Mouse (Mus musculus): ENCODE measurements around the gene Podxl2.

Gene Podxl2

GRCm38 (mm10) chr6:88827395-88828205 lies 47.2 kb downstream of the Podxl2 start:
- DNase-seq (ENCODE audit: low spot score), result no peak

DNA sequence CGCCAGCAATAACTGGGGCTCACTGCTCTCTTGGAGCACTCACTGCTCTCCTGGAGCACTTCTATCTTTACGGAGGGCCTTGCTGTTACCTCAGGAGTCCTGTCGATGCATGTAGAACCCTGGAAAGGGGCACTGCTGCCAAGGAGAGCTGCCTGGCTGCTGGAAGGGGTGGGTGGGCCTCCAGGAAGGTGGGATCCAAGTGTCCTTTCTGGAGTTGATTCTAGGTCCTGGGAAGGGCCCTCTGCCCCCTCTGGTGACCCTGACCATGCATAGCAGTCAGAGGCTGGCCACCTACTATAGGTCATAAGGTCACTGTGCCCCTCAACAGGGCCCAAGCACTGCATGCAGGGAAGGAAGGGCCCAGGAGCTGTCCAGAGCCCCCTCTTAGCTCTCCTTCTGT lies 47.9 kb downstream of the Podxl2 start:
- no peak for DNase-seq (ENCODE audit: low spot score)

DNA sequence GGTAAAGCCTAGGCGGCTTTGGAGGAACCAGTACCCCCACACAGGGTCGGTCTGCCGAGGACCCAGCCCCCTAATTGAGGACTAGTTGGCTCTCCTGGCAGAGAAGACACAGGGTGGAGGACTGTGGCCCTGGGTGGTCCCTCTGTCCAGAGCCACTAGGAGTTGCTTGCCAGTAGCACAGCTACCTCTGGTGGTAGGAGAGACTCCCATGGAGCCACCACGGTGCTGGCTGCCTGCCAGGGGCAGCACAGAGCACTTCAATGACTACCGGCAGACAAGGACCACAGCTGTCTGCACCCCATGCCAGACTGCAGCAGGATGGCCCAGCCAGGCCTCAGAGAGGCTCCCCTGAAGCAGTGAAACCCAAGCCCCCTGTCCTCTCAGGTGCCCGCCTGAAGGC lies 48.3 kb downstream of the Podxl2 start:
- peak; percentile 33 for DNase-seq (ENCODE audit: low spot score)

DNA sequence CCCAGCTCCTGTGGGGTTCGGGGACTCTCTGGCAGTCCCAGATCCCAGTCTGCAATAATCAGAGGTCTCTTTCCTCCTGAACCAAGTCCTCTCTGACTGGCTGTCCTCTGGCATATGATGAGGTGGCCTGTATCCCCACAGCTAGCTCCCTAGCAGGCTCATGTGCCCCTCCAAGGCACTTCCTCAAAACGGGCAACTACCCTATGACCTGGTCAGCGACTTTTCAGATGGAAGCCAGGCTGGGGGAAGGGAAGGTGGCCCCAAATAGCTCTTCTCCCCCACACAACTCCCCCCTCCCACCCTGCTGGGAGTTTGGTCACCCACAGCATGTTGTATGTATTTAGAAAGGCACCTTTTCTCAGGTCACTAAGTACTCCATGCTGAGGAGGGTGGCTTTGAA lies 48.8 kb downstream of the Podxl2 start:
- DNase-seq (ENCODE audit: low spot score), result no peak

GRCm38 (mm10) chr6:88824183-88824582 lies 50.7 kb downstream of the Podxl2 start:
- no peak for DNase-seq (ENCODE audit: low spot score)

DNA sequence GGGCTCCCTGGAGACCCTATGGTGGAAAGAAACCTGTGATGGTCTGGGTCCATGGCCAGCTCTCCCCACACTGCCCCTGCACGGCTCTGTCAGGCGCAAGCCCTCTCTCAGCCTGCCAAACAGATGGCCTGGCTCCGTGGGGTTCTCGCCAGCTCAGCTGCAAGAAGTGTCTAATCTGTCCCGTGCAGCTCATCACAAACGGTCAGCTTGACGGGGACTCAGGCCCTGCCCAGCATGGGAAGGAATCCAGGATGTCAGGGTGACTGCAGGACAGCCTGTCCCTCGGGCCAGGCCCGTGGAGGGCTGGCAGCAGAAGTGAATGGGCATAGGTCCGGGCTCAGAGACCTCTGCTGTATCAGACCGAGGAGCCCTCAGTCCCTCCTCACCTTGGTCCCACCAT lies 52.9 kb downstream of the Podxl2 start:
- no peak for DNase-seq (ENCODE audit: low spot score)

DNA sequence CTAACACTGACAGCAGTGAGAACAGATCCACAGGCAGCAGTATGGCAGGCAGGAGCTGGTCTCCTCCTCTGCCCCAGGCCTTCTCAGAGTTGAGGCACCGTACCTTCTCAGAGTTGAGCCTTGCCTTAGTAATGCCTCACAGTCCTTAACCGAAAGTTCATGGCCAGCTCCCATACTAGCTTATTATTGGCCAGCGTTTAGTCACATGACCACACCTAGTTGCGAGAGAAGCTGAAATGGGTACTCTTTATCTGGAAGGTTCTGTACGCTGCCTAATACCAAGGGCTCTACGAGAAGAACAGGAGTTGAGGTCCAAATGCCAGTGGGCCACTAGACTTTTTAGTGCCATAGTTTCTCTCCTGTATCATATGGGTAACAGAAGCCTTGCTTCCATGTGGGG lies 53.5 kb downstream of the Podxl2 start:
- no peak for DNase-seq (ENCODE audit: low spot score)

- DNase-seq (ENCODE audit: low spot score), result no peak
Measured at GRCm38 (mm10) chr6:88820853-88821252, 54.0 kb downstream of the Podxl2 start.

GRCm38 (mm10) chr6:88816913-88817312 lies 57.9 kb downstream of the Podxl2 start:
- no peak for DNase-seq (ENCODE audit: low spot score)

DNA sequence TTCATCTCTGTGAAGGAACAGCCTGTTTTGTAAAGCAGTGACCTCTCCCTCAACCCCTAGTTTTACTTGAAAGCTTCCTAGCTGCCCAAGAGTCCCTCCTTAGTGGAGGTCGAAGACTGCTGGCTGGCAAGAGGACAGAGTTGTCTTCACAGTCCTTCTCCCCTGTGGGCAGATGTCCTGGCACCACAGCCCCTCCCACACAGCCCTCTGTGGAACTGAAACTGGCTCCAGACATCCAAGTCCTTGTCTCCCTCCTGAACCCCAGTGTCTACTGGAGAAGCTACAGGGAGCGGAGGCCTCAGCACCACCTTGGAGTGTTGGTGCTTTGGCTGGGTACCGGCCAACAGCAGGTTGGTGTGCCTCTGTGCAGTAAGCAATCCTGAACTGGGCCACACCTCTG lies 59.4 kb downstream of the Podxl2 start:
- DNase-seq (ENCODE audit: low spot score), result no peak

DNA sequence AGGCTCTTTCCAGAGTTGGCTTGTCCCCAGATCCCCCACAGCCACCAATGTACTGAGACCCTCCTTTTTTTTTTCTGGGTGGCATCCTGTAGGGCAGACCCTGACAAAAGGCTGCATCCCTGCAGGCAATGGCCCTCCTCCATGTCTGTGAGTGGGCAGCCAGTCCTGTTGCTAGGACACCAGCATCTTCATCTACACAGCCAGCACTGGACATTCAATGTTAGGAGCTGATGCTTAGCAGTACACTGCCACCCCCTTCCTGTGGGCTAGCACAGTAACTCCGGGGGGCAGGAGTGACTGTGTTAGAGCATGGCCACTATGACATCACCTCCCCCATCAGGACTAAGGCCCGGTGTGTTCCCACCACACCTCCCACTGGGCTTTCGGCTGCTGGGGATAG lies 59.8 kb downstream of the Podxl2 start:
- no peak for DNase-seq (ENCODE audit: low spot score)

DNA sequence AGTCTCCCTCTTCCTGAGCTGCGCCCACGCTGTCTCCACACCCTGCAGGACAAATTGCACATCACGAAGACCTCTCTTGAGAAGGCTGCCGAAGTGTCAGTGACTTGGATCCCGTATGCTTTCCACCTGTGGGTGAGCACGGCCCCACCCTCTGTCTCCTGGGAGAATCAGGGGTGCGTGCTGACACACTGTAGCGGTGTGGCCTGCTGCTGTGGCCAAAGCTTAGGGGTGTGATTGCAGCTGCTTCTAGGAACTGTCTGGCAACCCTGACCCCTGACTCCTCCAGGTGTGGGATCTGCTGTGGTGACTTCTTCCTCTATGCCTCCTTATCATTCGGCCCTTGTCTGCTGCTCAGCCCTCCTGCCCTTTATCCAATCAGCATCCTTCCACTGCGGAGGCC lies 61.0 kb downstream of the Podxl2 start:
- no peak for DNase-seq (ENCODE audit: low spot score)

- DNase-seq (ENCODE audit: low spot score), result no peak
Measured at GRCm38 (mm10) chr6:88812886-88813285, 62.0 kb downstream of the Podxl2 start.

DNA sequence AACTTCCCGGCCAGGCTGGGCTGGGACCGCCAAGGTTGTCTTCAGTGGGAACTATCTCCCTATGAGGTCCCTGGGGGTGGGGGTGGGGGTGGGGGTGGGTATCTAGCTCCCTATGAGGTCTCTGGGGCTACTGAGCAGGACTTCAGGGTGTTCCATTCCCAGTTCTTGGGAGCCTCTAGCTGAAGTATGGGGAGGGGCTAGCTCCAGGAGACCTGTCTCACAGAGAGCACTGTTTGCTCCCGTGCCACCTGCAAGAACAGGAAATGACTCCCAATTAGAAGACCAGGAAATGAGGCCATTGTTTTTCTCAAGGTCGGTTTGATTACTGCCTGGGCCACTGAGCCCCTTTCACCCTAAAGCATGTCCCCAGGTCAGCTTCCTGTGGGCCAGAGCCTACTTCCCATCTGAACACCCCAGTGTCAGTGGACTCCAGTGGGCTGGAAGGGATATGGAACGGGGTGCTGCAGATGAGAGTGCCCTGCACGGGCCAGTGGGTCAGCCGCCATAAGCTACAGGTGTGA lies 62.9 kb downstream of the Podxl2 start:
- DNase-seq (ENCODE audit: low spot score), result no peak

GRCm38 (mm10) chr6:88811396-88811795 lies 63.4 kb downstream of the Podxl2 start:
- DNase-seq (ENCODE audit: low spot score), result no peak

DNA sequence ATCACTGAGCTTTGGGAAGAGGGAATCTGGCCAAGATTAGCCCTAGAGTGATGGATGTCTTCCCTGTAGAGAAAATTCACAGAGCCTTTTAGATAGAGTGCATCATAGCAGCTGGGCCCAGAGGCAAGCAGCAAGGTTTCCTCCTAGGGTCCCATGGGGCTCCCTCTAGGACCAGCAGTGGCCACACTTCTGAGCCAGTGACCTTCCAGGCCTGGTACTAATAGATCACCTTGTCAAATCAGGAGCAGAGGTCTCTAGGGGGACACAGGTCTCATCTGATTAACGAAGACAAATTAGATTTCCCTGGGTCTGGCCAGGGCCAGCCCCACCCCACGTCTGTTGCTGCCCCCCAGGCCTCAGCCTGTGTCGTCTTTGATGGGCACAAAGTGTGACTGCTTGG lies 64.6 kb downstream of the Podxl2 start:
- no peak for DNase-seq (ENCODE audit: low spot score)

GRCm38 (mm10) chr6:88809091-88810037 lies 65.5 kb downstream of the Podxl2 start:
- no peak for DNase-seq (ENCODE audit: low spot score)

- DNase-seq (ENCODE audit: low spot score), result no peak
Measured at GRCm38 (mm10) chr6:88804966-88805577, 69.8 kb downstream of the Podxl2 start.

GRCm38 (mm10) chr6:88803957-88804695 lies 70.7 kb downstream of the Podxl2 start:
- DNase-seq (ENCODE audit: low spot score), result no peak

DNA sequence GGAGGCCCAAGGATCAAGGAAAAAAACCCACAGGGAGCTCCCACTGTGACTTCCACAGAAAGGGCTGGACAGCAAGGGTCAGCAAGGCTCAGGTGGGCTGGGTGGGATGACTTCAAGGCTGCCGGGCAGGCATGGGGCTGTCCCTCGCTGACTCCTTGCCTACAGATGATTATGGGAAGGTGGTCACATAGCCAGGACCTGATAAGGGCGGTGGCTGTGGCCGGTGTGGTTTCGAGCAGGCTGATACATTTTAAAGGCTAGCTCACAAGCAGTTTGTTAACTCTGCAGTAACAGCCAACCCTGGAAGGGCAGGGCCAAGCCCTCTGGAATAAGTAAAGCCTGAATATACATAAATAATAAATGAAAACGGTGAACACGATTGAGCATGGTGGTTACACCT lies 71.8 kb downstream of the Podxl2 start:
- DNase-seq (ENCODE audit: low spot score), result no peak

- DNase-seq (ENCODE audit: low spot score), result no peak
Measured at GRCm38 (mm10) chr6:88800735-88801134, 74.1 kb downstream of the Podxl2 start.

DNA sequence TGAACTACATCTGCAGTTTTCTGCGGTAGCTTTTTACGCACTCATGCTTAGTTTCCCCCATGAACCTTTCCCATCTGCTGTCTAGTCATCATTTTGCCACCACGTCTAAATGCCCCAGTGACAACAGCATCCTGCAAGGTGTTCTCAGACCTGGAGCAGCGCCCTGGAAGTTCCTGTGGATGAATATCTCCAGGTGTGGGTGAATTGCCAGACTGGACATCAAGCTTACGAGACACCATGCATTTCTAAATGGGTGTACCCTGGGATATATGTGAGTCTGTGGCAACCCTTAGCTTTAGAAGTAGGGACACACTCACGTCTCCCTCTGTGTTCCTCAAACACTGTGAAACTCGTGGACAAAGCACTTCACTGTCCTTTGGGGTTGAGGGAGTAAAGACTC lies 74.7 kb downstream of the Podxl2 start:
- no peak for DNase-seq (ENCODE audit: low spot score)
